Mouse (Mus musculus) lung, postnatal 0 days (tissue): Measurements from ENCODE around the gene Crlf3.

Experiments used
- CTCF ChIP-seq: IDR thresholded peaks from 2 replicates; pipeline ENCODE4 v1.5.1; 2016; ENCODE audit warnings: antibody characterized with exemption, mild to moderate bottlenecking
- EP300 ChIP-seq: IDR thresholded peaks from 2 replicates; pipeline ENCODE4 v1.6.1; 2016; ENCODE audit warnings: antibody characterized with exemption, mild to moderate bottlenecking, control low read depth

- TF ChIP-seq EP300, result no peak
- no peak for TF ChIP-seq CTCF
Measured at GRCm38 (mm10) chr11:80080381-80080825, 388 bp downstream of the Crlf3 start.
